Mouse (Mus musculus): ENCODE data around the gene Ptpre.
"Not testable (repeated sequence)": the region's sequence is repeated elsewhere in the genome, so short reads cannot be mapped to it uniquely, and the experiment has no call there.

Gene Ptpre

DNA sequence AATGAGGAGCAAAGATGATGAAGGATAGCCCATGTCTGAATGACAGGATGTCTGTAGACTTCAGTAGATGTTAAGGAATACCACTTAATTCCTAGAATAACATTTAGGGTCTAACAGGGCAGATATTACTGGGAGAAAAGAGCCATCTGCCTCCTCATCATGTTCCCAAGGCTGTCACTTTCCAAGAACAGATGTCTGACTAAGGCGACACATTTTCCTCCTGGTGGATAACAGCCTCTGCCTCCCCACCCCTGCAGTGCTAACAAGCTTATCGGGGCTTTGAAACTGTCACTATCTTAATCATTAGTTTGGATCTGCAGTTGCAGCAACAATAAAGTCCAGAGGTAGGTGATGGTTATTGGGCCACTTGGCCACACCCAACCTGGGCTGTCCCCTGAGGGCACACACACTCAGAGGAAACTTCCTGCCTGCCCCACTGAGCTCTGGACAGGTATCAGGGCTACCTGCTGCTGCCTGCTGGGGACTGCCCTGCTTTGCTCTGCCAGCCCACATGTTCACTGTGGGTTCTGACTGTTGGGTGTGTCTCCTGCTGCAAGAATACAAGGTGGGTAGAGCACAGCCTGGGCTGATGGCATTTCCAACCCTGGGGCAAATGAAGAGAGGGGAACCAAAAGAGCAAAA, 2.6 kb upstream of the Ptpre start:
- no peak for DNase-seq

- DNase-seq = no peak
Observed at GRCm38 (mm10) chr7:135535908-135536307, 1.4 kb upstream of the Ptpre start.

DNA sequence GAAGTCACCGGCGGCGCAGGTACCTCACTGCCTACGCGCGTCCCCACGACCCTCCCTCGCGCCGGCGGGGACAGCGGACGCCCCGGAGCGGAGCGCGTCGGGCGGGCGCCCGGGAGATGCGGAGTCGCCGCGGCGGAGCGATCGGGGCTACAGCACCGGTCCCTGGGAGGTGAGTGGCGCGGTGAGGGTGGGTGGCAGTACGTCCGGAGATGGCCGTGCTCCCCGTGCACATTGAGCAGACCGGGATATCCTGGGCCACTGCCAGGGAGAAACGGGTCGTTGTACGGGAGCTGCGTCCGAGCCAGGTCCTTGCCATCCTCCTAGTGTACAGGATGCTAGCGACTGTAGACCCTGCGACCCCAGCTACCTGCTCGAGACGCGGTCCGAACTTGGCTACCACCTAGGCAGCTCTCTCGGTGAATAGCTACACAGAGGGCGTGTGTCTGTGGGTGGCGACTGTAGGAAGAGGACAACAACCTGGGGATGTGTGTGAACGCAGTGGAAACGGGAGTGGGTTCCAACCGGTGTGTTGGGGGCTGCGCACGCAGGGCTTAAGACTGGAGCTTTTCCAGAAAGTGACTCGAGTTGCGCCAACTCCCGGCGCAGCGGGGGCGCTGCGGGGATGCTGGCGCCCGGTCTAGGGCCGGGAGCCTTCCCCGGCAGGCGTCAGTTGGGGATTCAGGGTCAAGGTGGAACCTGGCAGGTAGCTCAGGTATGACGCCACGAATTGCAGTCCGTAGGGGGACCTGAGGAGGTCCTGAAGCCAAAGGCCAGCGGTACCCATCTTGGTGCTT, 864 bp downstream of the Ptpre start:
- DNase-seq = peak; percentile 56

GRCm38 (mm10) chr7:135539429-135539828, 2.1 kb downstream of the Ptpre start:
- DNase-seq = no peak

GRCm38 (mm10) chr7:135542235-135542634, 5.0 kb downstream of the Ptpre start:
- DNase-seq = no peak

GRCm38 (mm10) chr7:135543033-135543432, 5.8 kb downstream of the Ptpre start:
- DNase-seq = no peak

GRCm38 (mm10) chr7:135544321-135544720, 7.0 kb downstream of the Ptpre start:
- no peak for DNase-seq

- DNase-seq = no peak
Observed at GRCm38 (mm10) chr7:135545957-135546356, 8.7 kb downstream of the Ptpre start.

GRCm38 (mm10) chr7:135546530-135546929, 9.2 kb downstream of the Ptpre start:
- no peak for DNase-seq

GRCm38 (mm10) chr7:135548434-135548833, 11.2 kb downstream of the Ptpre start:
- no peak for DNase-seq

DNA sequence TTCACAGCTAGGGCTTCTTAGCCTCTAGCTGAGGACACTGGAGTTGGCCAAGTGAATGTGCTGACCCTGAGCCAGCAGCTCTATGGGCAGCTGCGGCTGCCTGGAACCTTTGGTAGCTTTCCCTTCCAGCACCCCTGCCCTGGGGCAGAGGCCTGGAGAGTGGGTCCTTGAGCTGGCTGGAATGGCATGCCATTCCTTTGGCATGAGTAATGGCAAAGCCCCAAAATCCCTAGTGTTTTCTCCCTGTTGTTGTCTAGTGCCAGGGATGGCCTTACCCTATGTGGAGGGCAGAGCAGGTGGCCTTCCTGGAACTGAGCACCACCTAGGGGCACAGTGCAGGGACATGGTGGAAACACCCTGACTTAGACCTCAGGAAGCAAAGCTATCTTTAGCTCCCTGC, 14.3 kb downstream of the Ptpre start:
- DNase-seq = peak; percentile 16

- no peak for DNase-seq
Observed at GRCm38 (mm10) chr7:135553550-135553949, 16.3 kb downstream of the Ptpre start.

GRCm38 (mm10) chr7:135556663-135557402, 19.6 kb downstream of the Ptpre start:
- no peak for DNase-seq

GRCm38 (mm10) chr7:135560280-135560679, 23.0 kb downstream of the Ptpre start:
- no peak for DNase-seq

- no peak for DNase-seq
Observed at GRCm38 (mm10) chr7:135564022-135564421, 26.7 kb downstream of the Ptpre start.

GRCm38 (mm10) chr7:135566013-135566412, 28.7 kb downstream of the Ptpre start:
- DNase-seq = no peak

- no peak for DNase-seq
Observed at GRCm38 (mm10) chr7:135567582-135567981, 30.3 kb downstream of the Ptpre start.

DNA sequence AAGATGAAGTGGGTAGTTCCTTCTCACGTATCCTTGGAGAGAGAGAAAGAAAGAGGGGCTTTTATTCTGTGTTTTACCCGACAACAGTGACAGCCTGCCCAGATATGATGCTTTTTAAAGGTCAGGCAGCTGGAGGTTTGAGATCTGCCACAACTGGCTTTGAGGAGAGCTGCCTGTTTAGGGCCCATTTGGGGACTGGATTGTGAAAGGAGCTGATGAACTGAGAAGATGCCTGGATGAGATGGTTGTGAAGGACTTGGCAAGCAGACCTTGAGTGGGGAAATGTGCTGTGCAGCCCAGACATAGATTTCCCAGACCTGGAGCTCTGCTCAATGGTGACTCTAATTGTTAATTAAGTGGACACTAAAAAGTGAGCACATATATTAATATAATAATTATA, 31.3 kb downstream of the Ptpre start:
- DNase-seq = no peak

DNA sequence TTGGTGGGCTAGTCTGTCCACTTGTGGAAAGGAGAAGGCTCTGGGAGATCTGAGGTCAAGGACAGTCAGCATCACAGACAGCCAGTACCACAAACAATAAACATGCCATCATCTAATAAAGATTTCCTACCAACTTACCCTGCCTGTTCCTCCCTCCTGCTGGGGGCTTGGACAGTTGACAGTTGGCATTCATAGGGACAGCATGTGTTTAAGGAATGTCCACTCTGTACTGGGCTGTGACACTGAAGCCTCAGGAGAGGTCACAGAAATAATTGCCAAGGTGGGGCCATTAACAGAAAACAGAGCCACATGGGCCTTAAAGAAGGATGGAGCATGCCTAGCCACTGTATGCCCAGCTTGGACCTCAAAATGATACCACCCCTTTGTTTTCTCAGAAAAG, 34.1 kb downstream of the Ptpre start:
- no peak for DNase-seq

DNA sequence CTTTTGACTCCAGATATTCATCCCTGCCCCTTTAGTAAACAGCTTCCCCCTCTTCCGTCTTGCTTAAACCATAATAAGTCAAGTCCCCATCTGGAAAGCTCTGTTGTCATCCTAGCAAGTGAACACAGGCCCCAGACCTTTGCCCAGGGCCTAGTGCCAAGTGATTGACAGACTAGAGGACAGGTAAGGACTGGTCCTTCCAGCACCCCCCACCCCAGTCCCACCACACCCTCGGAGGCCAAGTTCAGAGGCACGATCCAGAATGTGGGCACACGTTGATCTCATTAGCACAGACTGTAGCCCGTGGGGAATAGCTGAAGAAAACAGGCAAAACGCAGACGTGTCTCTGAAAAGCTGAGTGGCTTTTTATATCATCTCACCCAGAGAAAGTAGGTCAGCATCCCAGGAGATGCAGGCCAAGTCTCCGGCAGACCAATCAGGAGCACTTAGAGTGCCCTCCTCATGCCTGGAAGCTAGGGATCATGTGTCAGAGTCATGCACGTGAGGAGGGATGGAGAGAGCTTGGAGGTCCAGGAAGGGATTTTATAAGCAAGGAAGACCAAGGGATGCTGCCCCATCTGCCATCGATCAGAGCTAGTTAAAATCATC, 34.8 kb downstream of the Ptpre start:
- no peak for DNase-seq

DNA sequence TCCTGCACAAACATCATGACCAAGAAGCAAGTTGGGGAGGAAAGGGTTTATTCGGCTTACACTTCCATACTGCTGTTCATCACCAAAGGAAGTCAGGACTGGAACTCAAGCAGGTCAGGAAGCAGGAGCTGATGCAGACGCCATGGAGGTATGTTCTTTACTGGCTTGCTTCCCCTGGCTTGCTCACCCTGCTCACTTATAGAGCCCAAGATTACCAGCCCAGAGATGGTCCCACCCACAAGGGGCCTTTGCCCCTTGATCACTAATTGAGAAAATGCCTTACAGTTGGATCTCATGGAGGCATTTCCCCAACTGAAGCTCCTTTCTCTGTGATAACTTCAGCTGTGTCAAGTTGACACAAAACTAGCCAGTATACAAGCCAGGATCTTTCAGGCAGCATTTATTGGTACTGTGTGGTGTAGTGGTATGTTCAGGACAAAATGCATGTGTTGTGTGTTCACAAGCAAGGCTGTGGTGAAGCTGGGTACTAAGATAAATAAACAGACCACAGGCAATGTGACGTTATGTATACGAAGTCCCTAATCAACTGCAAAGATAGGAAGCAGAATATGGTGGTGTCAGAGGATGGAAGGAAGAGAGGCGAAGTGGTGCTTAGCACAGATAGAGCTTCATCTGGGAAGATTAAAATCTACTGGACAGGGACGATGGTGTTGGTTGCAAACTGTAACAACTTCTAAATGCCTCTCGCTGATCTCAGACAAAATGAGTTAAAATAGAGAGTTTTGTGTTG, 38.2 kb downstream of the Ptpre start:
- not testable (repeated sequence) for DNase-seq

DNA sequence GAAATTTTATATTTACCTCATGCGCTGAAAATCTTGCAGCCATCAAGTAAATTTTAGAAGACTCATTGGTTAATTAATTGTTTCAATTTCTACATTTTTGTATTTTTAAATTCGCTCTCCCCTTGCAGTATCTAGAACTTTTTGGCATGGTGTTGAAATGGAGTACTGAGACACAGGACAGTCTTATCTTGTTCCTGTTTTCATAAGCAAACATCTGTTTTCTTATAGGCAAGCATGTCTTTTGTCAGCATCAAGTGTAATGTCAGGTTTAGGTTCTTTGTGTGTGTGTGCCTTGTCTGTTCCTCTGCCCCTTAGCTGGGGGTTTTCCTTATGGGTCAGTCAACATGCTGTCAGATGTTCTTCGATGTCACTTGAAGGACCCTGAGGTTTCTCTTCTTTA, 39.0 kb downstream of the Ptpre start:
- DNase-seq = no peak
